Mouse (Mus musculus) ES-E14 (cell line): ENCODE results near the gene Psmd11. TPM values are rescaled to one million over a fixed set of nuclear protein-coding genes. Genes with fewer than 3 reads are reported as not detected.

Source experiments
- DNase-seq: peaks from one replicate; pipeline ENCODE4 v3.0.0-alpha.2; 2013; ENCODE audit warnings: low read depth, low spot score
- H3K27ac ChIP-seq: 2 replicates; pipeline ENCODE4 v1.5.1; 2012; ENCODE audit warnings: low read depth, mild to moderate bottlenecking, low read length, moderate library complexity, mixed read lengths; ENCODE audit not compliant: poor library complexity, insufficient read depth, severe bottlenecking
- H3K36me3 ChIP-seq: 2 replicates; pipeline ENCODE4 v1.6.1; 2012; ENCODE audit warnings: mild to moderate bottlenecking, low read length, moderate library complexity, mixed read lengths; ENCODE audit not compliant: control insufficient read depth, poor library complexity, insufficient read depth, severe bottlenecking
- H3K4me1 ChIP-seq, 2 experiments: fragments of 150-350 bp in 1 of 2; sonication (generic) in 1 of 2; 2 replicates each; pipeline ENCODE4 v1.6.1; 2012; ENCODE audit warnings: low read length in 2 of 2, mild to moderate bottlenecking in 1 of 2, mixed read lengths in 1 of 2; ENCODE audit not compliant: control insufficient read depth in 2 of 2, insufficient read depth in 2 of 2, poor library complexity in 1 of 2
- H3K4me3 ChIP-seq, 2 experiments: fragments of 150-350 bp in 1 of 2; sonication (generic) in 1 of 2; 2 replicates each; pipeline ENCODE4 v1.5.1; 2012; ENCODE audit warnings: low read length in 2 of 2, low read depth in 1 of 2, mild to moderate bottlenecking in 1 of 2, mixed read lengths in 1 of 2; ENCODE audit not compliant: insufficient read depth in 1 of 2, poor library complexity in 1 of 2, severe bottlenecking in 1 of 2
- H3K9ac ChIP-seq: 2 replicates; pipeline ENCODE4 v1.6.1; 2012; ENCODE audit warnings: low read depth, mild to moderate bottlenecking, low read length, mixed read lengths; ENCODE audit not compliant: poor library complexity, insufficient read depth, severe bottlenecking
- H3K9me3 ChIP-seq: fragments of 150-350 bp; sonication (generic); 2 replicates; pipeline ENCODE4 v1.6.1; 2012; ENCODE audit warnings: low read depth, mild to moderate bottlenecking, low read length; ENCODE audit not compliant: control insufficient read depth, insufficient read depth
- CHD2 ChIP-seq: IDR thresholded peaks from 2 replicates; pipeline ENCODE4 v1.6.1; 2014; ENCODE audit warnings: mild to moderate bottlenecking, low read depth, low read length, inconsistent platforms
- HCFC1 ChIP-seq: IDR thresholded peaks from 2 replicates; pipeline ENCODE4 v1.6.1; 2012; ENCODE audit warnings: low read length, inconsistent platforms, borderline replicate concordance; ENCODE audit not compliant: insufficient read depth
- MAFK ChIP-seq: IDR thresholded peaks from 2 replicates; pipeline ENCODE4 v1.6.1; 2014; ENCODE audit warnings: mild to moderate bottlenecking, low read depth, low read length, inconsistent platforms; ENCODE audit not compliant: insufficient read depth
- ZC3H11A ChIP-seq: IDR thresholded peaks from 2 replicates; pipeline ENCODE4 v1.6.1; 2012; ENCODE audit warnings: low read depth, mild to moderate bottlenecking, inconsistent platforms, low read length, borderline replicate concordance
- ZNF384 ChIP-seq: IDR thresholded peaks from 2 replicates; pipeline ENCODE4 v1.6.1; 2012; ENCODE audit warnings: low read depth, low read length, inconsistent platforms
- in situ Hi-C, 2 experiments: fragments of 600-800 bp; cut with MboI; formaldehyde crosslinking; loops; one replicate each; pipeline ENCODE4 v1.15.1; 2025; ENCODE audit warnings: low sequenced_read_pairs in 2 of 2, inconsistent platforms in 1 of 2; ENCODE audit not compliant: unreplicated experiment in 2 of 2
- total RNA-seq: library from RNA; depleted of rRNA; stranded (reverse); fragments of 300-350 nt; gene quantifications from 2 replicates; pipeline ENCODE4 v1.2.3, GENCODE M21; 2012

The Psmd11 gene
- total RNA-seq, 1 experiment, result 106 TPM

GRCm38 (mm10) chr11:80484191-80484791 lies 55.9 kb downstream of the Psmd11 start:
- H3K36me3 ChIP-seq, result no peaks in the 10 kb centered on the region
- TF ChIP-seq ZNF384 (no peak), HCFC1 (no peak), CHD2 (no peak)
- DNase-seq, result no peak
- H3K9me3 ChIP-seq, result no peaks in the 10 kb centered on the region
- H3K4me3 ChIP-seq, result peak overlapping the region; percentile 2 to 19; a peak in 1 of 4 replicates
- H3K9ac ChIP-seq, result peak overlapping the region; percentile 12; the same call in 1 of the 2 replicates
- in situ Hi-C loops, result no loop called here
- no peak overlapping the region for H3K27ac ChIP-seq
- 0 out of 4 replicates have a peak, but pooled peaks cover 0 to 2% of the 10 kb centered on the region in 2 experiments for H3K4me1 ChIP-seq

- no peaks in the 10 kb centered on the region for H3K4me1 ChIP-seq
- H3K27ac ChIP-seq, result no peak overlapping the region
- TF ChIP-seq HCFC1 (no peak), CHD2 (no peak), MAFK (no peak), ZNF384 (no peak), ZC3H11A (no peak)
- H3K9me3 ChIP-seq, result no peaks in the 10 kb centered on the region
- in situ Hi-C loops, result no loop called here
- no peak overlapping the region for H3K9ac ChIP-seq
- DNase-seq, result no peak
- no peak overlapping the region for H3K4me3 ChIP-seq
- no peaks in the 10 kb centered on the region for H3K36me3 ChIP-seq
Observed at GRCm38 (mm10) chr11:80485120-80485551, 56.7 kb downstream of the Psmd11 start.

- H3K36me3 ChIP-seq, result no peaks in the 10 kb centered on the region
- H3K27ac ChIP-seq, result no peak overlapping the region
- DNase-seq, result no peak
- H3K9me3 ChIP-seq, result no peaks in the 10 kb centered on the region
- no peak overlapping the region for H3K9ac ChIP-seq
- H3K4me3 ChIP-seq, result no peak overlapping the region
- in situ Hi-C loops, result no loop called here
- no peaks in the 10 kb centered on the region for H3K4me1 ChIP-seq
- TF ChIP-seq HCFC1 (no peak), ZNF384 (no peak), MAFK (no peak), ZC3H11A (no peak), CHD2 (no peak)
Observed at GRCm38 (mm10) chr11:80485622-80486206, 57.3 kb downstream of the Psmd11 start.

- no peak for DNase-seq
- Histone ChIP-seq H3K9me3 (no peaks in the 10 kb centered on the region), H3K4me1 (no peaks in the 10 kb centered on the region), H3K27ac (no peak overlapping the region), H3K36me3 (no peaks in the 10 kb centered on the region), H3K4me3 (no peak overlapping the region), H3K9ac (no peak overlapping the region)
- in situ Hi-C loops, result no loop called here
- TF ChIP-seq ZC3H11A, result no peak
Observed at GRCm38 (mm10) chr11:80487904-80488587, 59.6 kb downstream of the Psmd11 start.
